Mouse (Mus musculus): ENCODE measurements around the gene Gm26657. TPM values are rescaled to one million over a fixed set of nuclear protein-coding genes. Genes with fewer than 3 reads are reported as not detected.

Gene Gm26657
- total and polyA plus RNA-seq, 2 experiments from 2014 or later: not detected

DNA sequence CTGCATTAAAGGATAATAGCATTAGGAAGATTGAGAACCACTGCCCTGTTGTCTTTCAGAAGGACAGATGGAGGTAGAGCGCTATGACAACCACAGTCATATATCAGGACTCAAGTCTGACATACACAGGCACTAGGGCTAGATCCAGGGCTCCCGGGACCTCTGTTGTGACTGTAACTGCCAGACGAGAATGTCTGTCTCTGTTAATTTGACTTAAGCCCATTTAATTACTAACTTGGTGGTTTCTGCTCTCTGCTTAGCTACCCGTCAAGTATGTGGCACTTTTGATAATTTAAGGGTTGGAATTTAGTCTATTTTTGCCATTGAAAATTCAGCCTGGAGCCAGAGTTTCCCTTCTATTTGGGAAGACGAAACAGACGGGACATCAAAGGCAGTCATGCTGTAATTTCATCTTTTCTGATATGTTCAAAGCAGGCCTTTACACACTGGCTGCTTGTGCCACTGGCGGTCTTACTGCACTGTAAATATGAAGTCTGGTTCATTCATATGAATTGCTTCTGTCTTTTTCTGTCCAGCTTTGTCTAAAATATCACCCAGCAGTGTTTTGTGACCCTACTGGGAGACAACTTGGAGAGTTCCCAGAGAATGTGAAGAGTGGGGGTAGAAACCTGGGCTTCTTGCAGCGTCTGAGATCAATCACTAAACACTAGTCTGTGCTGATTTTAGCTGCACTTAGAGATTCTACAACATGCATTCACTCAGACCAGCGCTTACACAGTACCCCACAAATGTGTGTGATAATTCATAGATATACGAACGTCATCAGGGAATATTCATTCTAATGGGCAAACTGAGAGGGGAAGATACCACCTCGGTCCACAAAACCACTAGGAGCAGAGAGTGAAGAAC lies 21.1 kb upstream of the Gm26657 start:
- H3K27ac ChIP-seq (ENCODE audit: low read depth, low read length): no peak overlapping the region
- WGBS: 52% methylated on average over 12 of the region's 12 CpGs
- H3K4me2 ChIP-seq (ENCODE audit: low read depth): no peak overlapping the region
- ATAC-seq: peak; percentile 77
- no peaks in the 10 kb centered on the region for H3K36me3 ChIP-seq (ENCODE audit: insufficient read depth)
- H3K4me3 ChIP-seq (ENCODE audit: low read depth, low read length): no peak overlapping the region
- no peak overlapping the region for H3K9ac ChIP-seq
- H3K4me1 ChIP-seq (ENCODE audit: insufficient read depth): no peaks in the 10 kb centered on the region
- no peaks in the 10 kb centered on the region for H3K9me3 ChIP-seq (ENCODE audit: low read length)
- no peaks in the 10 kb centered on the region for H3K27me3 ChIP-seq (ENCODE audit: insufficient read depth, low read length)
- TF ChIP-seq CTCF (IDR thresholded peaks at IDR 0.05; ENCODE audit: low read depth): no peak
- DNase-seq: peak; percentile 22

DNA sequence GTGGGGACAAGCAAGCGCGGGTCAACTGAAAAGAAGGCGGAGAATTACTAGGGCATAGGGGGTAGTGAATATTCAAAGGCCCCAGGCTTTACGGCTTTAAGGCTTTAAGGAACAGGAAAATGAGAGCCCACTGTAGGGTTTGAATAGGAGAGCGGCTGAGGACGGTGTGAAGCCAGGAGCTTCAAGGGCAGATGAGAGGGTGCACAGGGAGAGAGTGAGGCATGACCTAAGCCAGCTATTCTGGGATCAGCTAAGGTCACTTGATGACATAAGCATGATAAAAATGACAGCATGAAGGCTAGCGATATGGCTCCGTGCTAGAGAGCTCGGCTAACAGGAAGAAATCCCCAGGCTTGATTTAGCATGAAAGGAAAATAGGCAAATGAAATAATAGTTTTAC lies 20.4 kb upstream of the Gm26657 start:
- ATAC-seq: 0 out of 2 replicates have a peak, but pooled peaks have one; percentile 14
- 73% methylated on average over 9 of the region's 9 CpGs for WGBS
- Histone ChIP-seq H3K9me3 (ENCODE audit: low read length) (no peaks in the 10 kb centered on the region), H3K27me3 (ENCODE audit: insufficient read depth, low read length) (no peaks in the 10 kb centered on the region), H3K36me3 (ENCODE audit: insufficient read depth) (no peaks in the 10 kb centered on the region), H3K4me2 (ENCODE audit: low read depth) (no peak overlapping the region), H3K27ac (ENCODE audit: low read depth, low read length) (no peak overlapping the region), H3K4me3 (ENCODE audit: low read depth, low read length) (no peak overlapping the region), H3K4me1 (ENCODE audit: insufficient read depth) (no peaks in the 10 kb centered on the region), H3K9ac (no peak overlapping the region)
- no peak for DNase-seq
- TF ChIP-seq CTCF (IDR thresholded peaks at IDR 0.05; ENCODE audit: low read depth): no peak

DNA sequence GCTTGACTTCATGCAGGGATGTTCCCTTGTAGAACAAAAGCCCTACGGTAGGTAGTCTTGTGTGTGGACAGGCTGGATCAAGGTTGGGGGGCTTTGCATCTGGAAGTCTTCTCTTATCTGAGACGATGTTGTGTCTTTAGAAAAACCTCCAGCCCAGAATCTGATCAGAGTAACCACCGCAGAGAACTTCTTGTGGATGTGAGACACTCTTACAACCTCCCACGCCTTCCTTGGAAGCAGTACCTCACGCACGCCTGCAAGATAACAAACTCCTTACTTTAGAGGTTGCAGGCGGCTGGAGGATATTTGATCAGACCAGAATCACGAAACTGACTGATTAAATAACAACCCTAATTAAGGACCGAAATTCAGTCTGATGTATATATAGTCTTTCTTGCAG lies 19.5 kb upstream of the Gm26657 start:
- H3K36me3 ChIP-seq (ENCODE audit: insufficient read depth): no peaks in the 10 kb centered on the region
- H3K4me1 ChIP-seq (ENCODE audit: insufficient read depth): no peaks in the 10 kb centered on the region
- no peak overlapping the region for H3K9ac ChIP-seq
- 85% methylated on average over 9 of the region's 9 CpGs for WGBS
- no peak overlapping the region for H3K27ac ChIP-seq (ENCODE audit: low read depth, low read length)
- no peak for TF ChIP-seq CTCF (IDR thresholded peaks at IDR 0.05; ENCODE audit: low read depth)
- no peaks in the 10 kb centered on the region for H3K9me3 ChIP-seq (ENCODE audit: low read length)
- no peak overlapping the region for H3K4me2 ChIP-seq (ENCODE audit: low read depth)
- DNase-seq (no peak), ATAC-seq (no peak)
- H3K4me3 ChIP-seq (ENCODE audit: low read depth, low read length): no peak overlapping the region
- H3K27me3 ChIP-seq (ENCODE audit: insufficient read depth, low read length): no peaks in the 10 kb centered on the region

DNA sequence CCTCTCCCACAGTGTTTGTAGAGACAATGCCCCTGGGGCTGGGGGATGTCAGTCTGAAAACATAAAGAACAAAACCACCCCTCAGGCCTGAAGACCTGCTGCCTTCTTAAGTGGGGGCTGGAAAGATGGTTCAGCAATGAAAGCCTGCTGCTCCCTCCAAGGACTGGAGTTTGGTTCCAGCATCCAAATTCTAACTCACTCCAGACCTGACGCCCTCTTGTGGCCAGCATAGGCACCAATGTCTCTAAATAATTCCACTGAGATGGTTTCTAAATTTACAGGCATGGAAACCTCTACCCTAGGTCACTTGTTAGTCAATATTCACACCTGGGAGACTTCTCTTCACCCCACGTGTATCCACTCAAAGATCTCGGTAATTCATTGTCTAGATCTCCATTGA lies 18.4 kb upstream of the Gm26657 start:
- no peaks in the 10 kb centered on the region for H3K9me3 ChIP-seq (ENCODE audit: low read length)
- DNase-seq (peak; percentile 38), ATAC-seq (no peak)
- no peak overlapping the region for H3K27ac ChIP-seq (ENCODE audit: low read depth, low read length)
- TF ChIP-seq CTCF (IDR thresholded peaks at IDR 0.05; ENCODE audit: low read depth): peak; percentile 68
- no peak overlapping the region for H3K4me3 ChIP-seq (ENCODE audit: low read depth, low read length)
- no peak overlapping the region for H3K9ac ChIP-seq
- H3K4me2 ChIP-seq (ENCODE audit: low read depth): no peak overlapping the region
- WGBS: 31% methylated on average over 3 of the region's 3 CpGs
- no peaks in the 10 kb centered on the region for H3K36me3 ChIP-seq (ENCODE audit: insufficient read depth)
- no peaks in the 10 kb centered on the region for H3K27me3 ChIP-seq (ENCODE audit: insufficient read depth, low read length)
- H3K4me1 ChIP-seq (ENCODE audit: insufficient read depth): no peaks in the 10 kb centered on the region

DNA sequence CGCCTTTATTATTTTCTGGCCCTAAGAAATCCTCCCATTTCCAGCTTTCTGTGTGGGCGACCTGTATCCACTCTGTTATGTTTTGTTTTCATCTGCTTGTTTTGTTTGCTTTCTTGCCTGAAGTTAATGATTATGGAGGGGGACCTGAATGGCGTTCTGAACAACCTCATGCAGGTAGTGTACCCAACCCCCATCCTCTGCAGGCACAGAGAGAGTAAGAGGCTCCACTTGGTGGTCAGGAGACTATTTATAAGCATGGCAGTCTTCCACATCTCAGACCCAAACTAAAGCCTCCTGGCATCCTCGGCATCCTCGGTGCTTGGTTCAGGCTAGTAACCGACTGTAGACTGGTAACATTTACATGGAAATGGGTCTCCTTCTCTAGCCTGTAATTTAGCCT lies 17.5 kb upstream of the Gm26657 start:
- TF ChIP-seq CTCF (IDR thresholded peaks at IDR 0.05; ENCODE audit: low read depth): no peak
- no peak for DNase-seq
- Histone ChIP-seq H3K4me2 (ENCODE audit: low read depth) (no peak overlapping the region), H3K27me3 (ENCODE audit: insufficient read depth, low read length) (no peaks in the 10 kb centered on the region), H3K9ac (no peak overlapping the region), H3K4me1 (ENCODE audit: insufficient read depth) (no peaks in the 10 kb centered on the region), H3K9me3 (ENCODE audit: low read length) (no peaks in the 10 kb centered on the region), H3K4me3 (ENCODE audit: low read depth, low read length) (no peak overlapping the region), H3K27ac (ENCODE audit: low read depth, low read length) (no peak overlapping the region), H3K36me3 (ENCODE audit: insufficient read depth) (no peaks in the 10 kb centered on the region)
- 67% methylated on average over 6 of the region's 6 CpGs for WGBS
- ATAC-seq: no peak

DNA sequence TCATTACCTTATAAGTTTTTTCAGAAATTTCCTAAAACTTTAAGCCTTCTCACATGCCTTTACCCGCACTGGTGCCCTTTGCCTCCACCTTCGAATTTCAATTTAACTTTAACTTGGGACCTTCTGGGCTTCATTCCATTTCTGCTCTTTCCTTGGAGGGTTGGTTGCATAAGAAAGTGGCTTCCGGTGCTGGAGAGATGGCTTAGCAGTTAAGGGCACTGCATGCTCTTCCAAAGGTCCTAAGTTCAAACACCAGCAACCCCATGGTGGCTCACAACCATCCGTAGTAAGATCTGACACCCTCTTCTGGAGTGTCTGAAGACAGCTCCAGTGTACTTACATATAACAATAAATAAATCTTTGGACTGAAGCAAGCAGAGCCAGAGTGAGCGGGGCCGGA lies 16.6 kb upstream of the Gm26657 start:
- H3K36me3 ChIP-seq (ENCODE audit: insufficient read depth): no peaks in the 10 kb centered on the region
- no peaks in the 10 kb centered on the region for H3K4me1 ChIP-seq (ENCODE audit: insufficient read depth)
- ATAC-seq (no peak), DNase-seq (no peak)
- H3K4me2 ChIP-seq (ENCODE audit: low read depth): no peak overlapping the region
- H3K9ac ChIP-seq: no peak overlapping the region
- H3K27me3 ChIP-seq (ENCODE audit: insufficient read depth, low read length): no peaks in the 10 kb centered on the region
- H3K4me3 ChIP-seq (ENCODE audit: low read depth, low read length): no peak overlapping the region
- WGBS: 94% methylated on average over 6 of the region's 6 CpGs
- no peak overlapping the region for H3K27ac ChIP-seq (ENCODE audit: low read depth, low read length)
- no peak for TF ChIP-seq CTCF (IDR thresholded peaks at IDR 0.05; ENCODE audit: low read depth)
- H3K9me3 ChIP-seq (ENCODE audit: low read length): no peaks in the 10 kb centered on the region

DNA sequence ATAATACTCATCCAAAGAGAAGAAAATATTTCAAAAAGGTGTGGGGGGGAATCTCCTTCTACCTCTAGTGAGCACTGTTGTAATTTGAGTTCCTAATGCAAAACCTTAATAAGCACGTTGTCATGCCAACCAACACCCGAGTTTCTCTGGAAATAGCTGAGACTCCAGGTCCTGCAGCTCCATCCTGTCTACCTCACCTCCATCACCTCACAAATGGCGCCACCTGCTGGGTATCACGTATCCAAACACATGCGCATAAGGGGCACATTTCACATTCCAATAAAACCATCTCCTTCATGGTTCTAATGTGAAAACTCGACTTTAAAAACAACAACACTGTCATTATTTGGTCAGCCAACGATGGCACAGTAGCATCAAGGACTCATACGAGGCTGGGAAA lies 14.0 kb upstream of the Gm26657 start:
- peak; percentile 32 for TF ChIP-seq CTCF (IDR thresholded peaks at IDR 0.05; ENCODE audit: low read depth)
- no peak overlapping the region for H3K4me3 ChIP-seq (ENCODE audit: low read depth, low read length)
- H3K9ac ChIP-seq: no peak overlapping the region
- WGBS: 54% methylated on average over 8 of the region's 8 CpGs
- H3K27me3 ChIP-seq (ENCODE audit: insufficient read depth, low read length): no peaks in the 10 kb centered on the region
- DNase-seq: peak; percentile 18
- no peaks in the 10 kb centered on the region for H3K9me3 ChIP-seq (ENCODE audit: low read length)
- no peaks in the 10 kb centered on the region for H3K4me1 ChIP-seq (ENCODE audit: insufficient read depth)
- ATAC-seq: peak; percentile 18; the same call in 1 of the 2 replicates
- no peak overlapping the region for H3K27ac ChIP-seq (ENCODE audit: low read depth, low read length)
- no peak overlapping the region for H3K4me2 ChIP-seq (ENCODE audit: low read depth)
- H3K36me3 ChIP-seq (ENCODE audit: insufficient read depth): no peaks in the 10 kb centered on the region
